Mouse (Mus musculus): ENCODE results near the gene Raver2. TPM values are rescaled to one million over a fixed set of nuclear protein-coding genes. Genes with fewer than 3 reads are reported as not detected.
A peak's percentile ranks its signal among the peaks of the same experiment; 100 is the strongest.

The Raver2 gene
- total and polyA plus RNA-seq, 3 experiments = 0.04 TPM; not detected in 2

- in situ Hi-C loops (cut with MboI; ENCODE audit: low pct_ligation_motif_present, low pct_unique_long_range_greater_than_20kb, low sequenced_read_pairs) (no loop called here), dilution Hi-C loops (cut with MboI; ENCODE audit: extremely low pct_ligation_motif_present, extremely low pct_unique_long_range_greater_than_20kb, low sequenced_read_pairs) (no loop called here)
- no peak overlapping the region for H3K4me2 ChIP-seq (ENCODE audit: insufficient read depth, low read depth, poor library complexity, severe bottlenecking)
- DNase-seq (ENCODE audit: extremely low read depth) = no peak
- H3K79me2 ChIP-seq (replicated peaks; ENCODE audit: control insufficient read depth, extremely low read depth, insufficient read depth, poor library complexity, severe bottlenecking) = no peaks in the 10 kb centered on the region
- H3K9me3 ChIP-seq (replicated peaks; ENCODE audit: low read length) = no peaks in the 10 kb centered on the region
- no peak overlapping the region for H3K9ac ChIP-seq (ENCODE audit: insufficient read depth, low read depth)
- no peak overlapping the region for H3K27ac ChIP-seq (ENCODE audit: insufficient read depth, low read depth)
- H3K4me3 ChIP-seq (replicated peaks in 1 of 3; ENCODE audit: low read depth in 2 of 3, low read length in 2 of 3, poor library complexity in 1 of 3) = no peak overlapping the region
- peaks cover 0 to 16% of the 10 kb centered on the region in 2 experiments; a peak in 2 of 4 replicates for H3K4me1 ChIP-seq (ENCODE audit: control insufficient read depth in 1 of 2, insufficient read depth in 2 of 2)
- TF ChIP-seq MYC (IDR thresholded peaks at IDR 0.05; ENCODE audit: low read depth, low read length) (no peak), MXI1 (IDR thresholded peaks at IDR 0.05; ENCODE audit: low read depth, low read length) (no peak), MAFK (IDR thresholded peaks at IDR 0.05; ENCODE audit: insufficient replicate concordance, low read length) (no peak), TCF12 (IDR thresholded peaks at IDR 0.05; ENCODE audit: low read depth, low read length) (no peak), JUND (conservative IDR thresholded peaks at IDR 0.05; ENCODE audit: low read depth, low read length) (no peak), USF1 (IDR thresholded peaks at IDR 0.05; ENCODE audit: low read depth, low read length) (no peak), KAT2A (IDR thresholded peaks at IDR 0.05; ENCODE audit: insufficient replicate concordance, low read length) (no peak), ZC3H11A (IDR thresholded peaks at IDR 0.05; ENCODE audit: low read depth, low read length) (no peak), BHLHE40 (IDR thresholded peaks at IDR 0.05; ENCODE audit: low read depth, low read length) (no peak), GABPA (IDR thresholded peaks at IDR 0.05; ENCODE audit: insufficient replicate concordance, low read depth, low read length) (no peak), RCOR1 (conservative IDR thresholded peaks at IDR 0.05; ENCODE audit: low read depth, low read length) (no peak), ZKSCAN1 (IDR thresholded peaks at IDR 0.05; ENCODE audit: borderline replicate concordance, low read depth, low read length) (no peak), USF2 (conservative IDR thresholded peaks at IDR 0.05; ENCODE audit: low read depth, low read length) (no peak), IRF4 (IDR thresholded peaks at IDR 0.05; ENCODE audit: low read depth, low read length) (no peak), CHD2 (IDR thresholded peaks at IDR 0.05; ENCODE audit: low read length) (no peak), MEF2A (IDR thresholded peaks at IDR 0.05; ENCODE audit: borderline replicate concordance, low read depth, low read length) (no peak), POLR2A (IDR thresholded peaks at IDR 0.05; ENCODE audit: low read depth, low read length) (no peak), ZNF384 (IDR thresholded peaks at IDR 0.05; ENCODE audit: low read depth, low read length) (no peak), JUN (IDR thresholded peaks at IDR 0.05; ENCODE audit: insufficient read depth, low read depth, low read length) (no peak)
- no peaks in the 10 kb centered on the region for H3K27me3 ChIP-seq (replicated peaks)
- peaks cover 37 to 91% of the 10 kb centered on the region in 2 experiments for H3K36me3 ChIP-seq (replicated peaks in 1 of 2; ENCODE audit: control insufficient read depth in 1 of 2, insufficient read depth in 1 of 2, low read length in 1 of 2)
These were observed 110.3 kb downstream of the Raver2 start for GRCm38 (mm10) chr4:101179076-101179475.

DNA sequence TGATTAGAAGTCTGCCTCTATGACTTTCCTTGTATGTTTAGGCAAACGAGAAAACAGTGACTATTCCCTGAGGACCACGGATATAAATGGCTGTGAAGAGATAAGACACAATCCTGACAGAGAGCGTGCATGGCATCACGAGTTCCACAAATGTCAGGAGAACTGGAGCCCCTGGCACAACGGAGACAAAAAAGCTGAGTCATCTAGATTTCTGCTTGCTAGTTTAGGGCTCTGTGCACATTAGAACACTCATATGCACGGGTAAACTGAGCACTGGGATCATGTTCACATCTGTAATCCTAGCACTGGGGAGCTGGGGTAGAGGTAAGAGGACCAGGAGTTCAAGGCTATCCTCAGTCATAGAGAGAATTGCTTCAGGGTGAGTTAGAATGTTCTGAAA lies 111.1 kb downstream of the Raver2 start:
- Histone ChIP-seq H3K9me3 (replicated peaks; ENCODE audit: low read length) (no peaks in the 10 kb centered on the region), H3K27ac (ENCODE audit: insufficient read depth, low read depth) (no peak overlapping the region), H3K9ac (ENCODE audit: insufficient read depth, low read depth) (no peak overlapping the region), H3K4me1 (ENCODE audit: control insufficient read depth in 1 of 2, insufficient read depth in 2 of 2) (peaks cover 0 to 19% of the 10 kb centered on the region in 2 experiments; a peak in 2 of 4 replicates), H3K79me2 (replicated peaks; ENCODE audit: control insufficient read depth, extremely low read depth, insufficient read depth, poor library complexity, severe bottlenecking) (no peaks in the 10 kb centered on the region), H3K27me3 (replicated peaks) (no peaks in the 10 kb centered on the region), H3K4me3 (replicated peaks in 1 of 3; ENCODE audit: low read depth in 2 of 3, low read length in 2 of 3, poor library complexity in 1 of 3) (no peak overlapping the region), H3K4me2 (ENCODE audit: insufficient read depth, low read depth, poor library complexity, severe bottlenecking) (no peak overlapping the region), H3K36me3 (replicated peaks in 1 of 2; ENCODE audit: control insufficient read depth in 1 of 2, insufficient read depth in 1 of 2, low read length in 1 of 2) (peaks cover 32 to 91% of the 10 kb centered on the region in 2 experiments)
- in situ Hi-C loops (cut with MboI; ENCODE audit: low pct_ligation_motif_present, low pct_unique_long_range_greater_than_20kb, low sequenced_read_pairs) (no loop called here), dilution Hi-C loops (cut with MboI; ENCODE audit: extremely low pct_ligation_motif_present, extremely low pct_unique_long_range_greater_than_20kb, low sequenced_read_pairs) (no loop called here)
- TF ChIP-seq NRF1 (IDR thresholded peaks at IDR 0.05; ENCODE audit: low read depth, low read length) (no peak), MAFK (IDR thresholded peaks at IDR 0.05; ENCODE audit: insufficient replicate concordance, low read length) (0 out of 2 replicates have a peak, but pooled peaks have one; percentile 38)
- no peak for DNase-seq (ENCODE audit: extremely low read depth)
